Mouse (Mus musculus) gastrocnemius, postnatal 4 days (tissue): ENCODE measurements around the gene Ddhd1. TPM values are rescaled to one million over a fixed set of nuclear protein-coding genes. Genes with fewer than 3 reads are reported as not detected.
"Not testable (repeated sequence)": the region's sequence is repeated elsewhere in the genome, so short reads cannot be mapped to it uniquely, and the experiment has no call there.

ENCODE experiments used
- DNase-seq, 2 experiments: peaks; one replicate each; pipeline ENCODE4 v3.0.0; 2021 to 2022; ENCODE audit warnings: low spot score in 2 of 2, mixed read lengths in 2 of 2
- total RNA-seq, 2 experiments: library from RNA; stranded (reverse); gene quantifications; 2 replicates each; pipeline ENCODE4 v1.2.3; 2021

Ddhd1 gene
- total RNA-seq, 2 experiments from 2014 or later, result 13.0 to 17.9 TPM

GRCm38 (mm10) chr14:45583494-45584027 lies 74.4 kb downstream of the Ddhd1 start:
- no peak for DNase-seq

GRCm38 (mm10) chr14:45580923-45581827 lies 76.8 kb downstream of the Ddhd1 start:
- not testable (repeated sequence) for DNase-seq

GRCm38 (mm10) chr14:45566066-45566937 lies 91.6 kb downstream of the Ddhd1 start:
- peak; percentile 38 to 58 for DNase-seq

GRCm38 (mm10) chr14:45565216-45566065 lies 92.5 kb downstream of the Ddhd1 start:
- peak; percentile 55 to 80 for DNase-seq

- peak in 1 of 2 experiments; percentile 75 for DNase-seq
Observed at GRCm38 (mm10) chr14:45563577-45563976, 94.4 kb downstream of the Ddhd1 start.

- DNase-seq, result no peak
Observed at GRCm38 (mm10) chr14:45561681-45562080, 96.3 kb downstream of the Ddhd1 start.

GRCm38 (mm10) chr14:45559018-45559417 lies 98.9 kb downstream of the Ddhd1 start:
- DNase-seq, result no peak

GRCm38 (mm10) chr14:45554336-45554735 lies 103.6 kb downstream of the Ddhd1 start:
- DNase-seq, result peak in 1 of 2 experiments; percentile 29

GRCm38 (mm10) chr14:45553854-45554253 lies 104.1 kb downstream of the Ddhd1 start:
- DNase-seq, result peak; percentile 54 to 78

- DNase-seq, result no peak
Observed at GRCm38 (mm10) chr14:45552431-45552830, 105.5 kb downstream of the Ddhd1 start.

- DNase-seq, result no peak
Observed at GRCm38 (mm10) chr14:45551121-45551768, 106.7 kb downstream of the Ddhd1 start.

GRCm38 (mm10) chr14:45550010-45550647 lies 107.8 kb downstream of the Ddhd1 start:
- DNase-seq, result no peak

GRCm38 (mm10) chr14:45548118-45548517 lies 109.8 kb downstream of the Ddhd1 start:
- DNase-seq, result no peak

- DNase-seq, result no peak
Observed at GRCm38 (mm10) chr14:45544905-45545304, 113.0 kb downstream of the Ddhd1 start.

- DNase-seq, result no peak
Observed at GRCm38 (mm10) chr14:45544026-45544425, 113.9 kb downstream of the Ddhd1 start.

- peak; percentile 42 to 76 for DNase-seq
Observed at GRCm38 (mm10) chr14:45539659-45540468, 118.1 kb downstream of the Ddhd1 start.
